ENCODE assay signal across 24 mouse cellular contexts in genomic region chr5:134430087-134430486, GRCm38 (mm10). TPM values are rescaled to one million over a fixed set of nuclear protein-coding genes. Genes with fewer than 3 reads are reported as not detected.
A peak's percentile ranks its signal among the peaks of the same experiment; 100 is the strongest.
DNase-seq lines count a peak whose midpoint lies in the region; ATAC-seq and TF ChIP-seq lines count a peak whose summit lies in the region.
"Had no signal": no experiment of that assay in that cellular context is flagged by ENCODE, and none has a peak within 500 bp of the region (broad histone marks: within the 10 kb centered on the region; RNA-seq: fewer than 3 reads in every experiment).

No protein-coding gene starts in this region.

- H3K27me3 ChIP-seq in hindbrain, embryonic 13.5 days = no peaks in the 10 kb centered on the region
- no peaks in the 10 kb centered on the region for H3K27me3 ChIP-seq in hindbrain, embryonic 11.5 days (ENCODE audit: control insufficient read depth, insufficient read depth, low read length)
- no peaks in the 10 kb centered on the region for H3K27me3 ChIP-seq in liver, adult 2 months (ENCODE audit: control insufficient read depth, insufficient read depth, low read length)
- H3K27me3 ChIP-seq in liver, embryonic 11.5 days (replicated peaks; ENCODE audit: control insufficient read depth, insufficient read depth, low read length) = no peaks in the 10 kb centered on the region
- H3K27me3 ChIP-seq in small intestine, adult 2 months (ENCODE audit: control insufficient read depth, insufficient read depth, low read length) = no peaks in the 10 kb centered on the region
- H3K27me3 ChIP-seq in kidney, embryonic 15.5 days = no peaks in the 10 kb centered on the region
- H3K27me3 ChIP-seq: embryonic facial prominence, embryonic 15.5 days; heart, embryonic 13.5 days had no signal

- peaks cover 26% of the 10 kb centered on the region for H3K4me1 ChIP-seq in hindbrain, embryonic 13.5 days (replicated peaks)
- no peaks in the 10 kb centered on the region for H3K4me1 ChIP-seq in hindbrain, embryonic 11.5 days (replicated peaks; ENCODE audit: control insufficient read depth, insufficient read depth, low read length)
- peaks cover 39% of the 10 kb centered on the region for H3K4me1 ChIP-seq in liver, adult 2 months (ENCODE audit: control insufficient read depth, insufficient read depth, low read length)
- peaks cover 16% of the 10 kb centered on the region for H3K4me1 ChIP-seq in liver, embryonic 11.5 days (replicated peaks; ENCODE audit: control insufficient read depth, insufficient read depth, low read length)
- peaks cover 29% of the 10 kb centered on the region for H3K4me1 ChIP-seq in small intestine, adult 2 months (ENCODE audit: control insufficient read depth, insufficient read depth, insufficient read length, low read length)
- H3K4me1 ChIP-seq in kidney, embryonic 15.5 days = peaks cover 9% of the 10 kb centered on the region; the same call in 1 of the 2 replicates

- H3K36me3 ChIP-seq in hindbrain, embryonic 13.5 days = no peaks in the 10 kb centered on the region
- H3K36me3 ChIP-seq in hindbrain, embryonic 11.5 days (ENCODE audit: control insufficient read depth, insufficient read depth, low read length) = no peaks in the 10 kb centered on the region
- H3K36me3 ChIP-seq in liver, adult 2 months (ENCODE audit: control insufficient read depth, insufficient read depth, low read length) = no peaks in the 10 kb centered on the region
- H3K36me3 ChIP-seq in liver, embryonic 11.5 days (ENCODE audit: control insufficient read depth, insufficient read depth, low read length) = 0 out of 2 replicates have a peak, but pooled peaks cover 2% of the 10 kb centered on the region
- peaks cover 2% of the 10 kb centered on the region; the same call in 1 of the 2 replicates for H3K36me3 ChIP-seq in small intestine, adult 2 months (ENCODE audit: control insufficient read depth, insufficient read depth, low read length)
- H3K36me3 ChIP-seq in kidney, embryonic 15.5 days = peaks cover 6% of the 10 kb centered on the region; the same call in 1 of the 2 replicates

- TF ChIP-seq CTCF in liver, adult 2 months (IDR thresholded peaks at IDR 0.05; ENCODE audit: low read depth, low read length) = no peak
- no peak for TF ChIP-seq CTCF in small intestine, adult 2 months (IDR thresholded peaks at IDR 0.05; ENCODE audit: extremely low read depth, insufficient read length, insufficient replicate concordance, low read depth, low read length)

- H3K4me3 ChIP-seq in hindbrain, embryonic 13.5 days = no peak overlapping the region
- no peak overlapping the region for H3K4me3 ChIP-seq in hindbrain, embryonic 11.5 days (ENCODE audit: low read depth, low read length)
- no peak overlapping the region for H3K4me3 ChIP-seq in liver, adult 2 months (ENCODE audit: insufficient read depth, low read depth, low read length)
- no peak overlapping the region for H3K4me3 ChIP-seq in liver, embryonic 11.5 days (ENCODE audit: low read depth, low read length)
- no peak overlapping the region for H3K4me3 ChIP-seq in small intestine, adult 2 months (ENCODE audit: low read depth, low read length)
- H3K4me3 ChIP-seq in kidney, embryonic 15.5 days (replicated peaks) = no peak overlapping the region
- H3K4me3 ChIP-seq: embryonic facial prominence, embryonic 15.5 days; gastrocnemius, adult 2 months; heart, embryonic 13.5 days had no signal

- DNase-seq in hindbrain, embryonic 11.5 days (ENCODE audit: low spot score) = no peak
- peak; percentile 65 for DNase-seq in liver, adult 2 months (ENCODE audit: extremely low read depth, low read depth, low spot score)
- DNase-seq in liver, embryonic 11.5 days (ENCODE audit: low spot score) = no peak
- DNase-seq: adrenal gland, adult 2 months; adrenal gland, postnatal 14 days; cerebellum, adult 11-12 months; cerebellum, adult 8-10 months; cerebellum, postnatal 10 days; cerebellum, postnatal 36 days; embryo, embryonic 11 days; forebrain, postnatal 0 days; gastrocnemius, adult 2 months; gastrocnemius, postnatal 14 days; heart, adult 18-20 months had no signal

- TF ChIP-seq POLR2A in liver, adult 2 months (IDR thresholded peaks at IDR 0.05; ENCODE audit: extremely low read depth, insufficient read depth, low read length) = no peak
- no peak for TF ChIP-seq POLR2A in small intestine, adult 2 months (IDR thresholded peaks at IDR 0.05; ENCODE audit: low read depth, low read length)

- H3K9me3 ChIP-seq in hindbrain, embryonic 13.5 days = no peaks in the 10 kb centered on the region
- H3K9me3 ChIP-seq in hindbrain, embryonic 11.5 days (ENCODE audit: control insufficient read depth, low read length) = no peaks in the 10 kb centered on the region
- H3K9me3 ChIP-seq in liver, embryonic 11.5 days (ENCODE audit: control insufficient read depth, low read length) = no peaks in the 10 kb centered on the region
- H3K9me3 ChIP-seq in kidney, embryonic 15.5 days (replicated peaks) = no peaks in the 10 kb centered on the region
- H3K9me3 ChIP-seq: embryonic facial prominence, embryonic 15.5 days; heart, embryonic 13.5 days had no signal

- peaks cover 42% of the 10 kb centered on the region for H3K79me2 ChIP-seq in liver, adult 2 months (ENCODE audit: control insufficient read depth, insufficient read depth, low read length)

- 0 out of 2 replicates have a peak overlapping the region, but pooled peaks have one; percentile 35 for H3K27ac ChIP-seq in hindbrain, embryonic 13.5 days
- no peak overlapping the region for H3K27ac ChIP-seq in hindbrain, embryonic 11.5 days (ENCODE audit: low read depth, low read length)
- H3K27ac ChIP-seq in liver, adult 2 months (replicated peaks; ENCODE audit: insufficient read depth, low read depth, low read length) = peak overlapping the region; percentile 24
- no peak overlapping the region for H3K27ac ChIP-seq in liver, embryonic 11.5 days (ENCODE audit: low read depth, low read length)
- peak overlapping the region; percentile 54 for H3K27ac ChIP-seq in small intestine, adult 2 months (ENCODE audit: insufficient read depth, low read depth, low read length)
- no peak overlapping the region for H3K27ac ChIP-seq in kidney, embryonic 15.5 days
- H3K27ac ChIP-seq: embryonic facial prominence, embryonic 15.5 days; gastrocnemius, adult 2 months; heart, embryonic 13.5 days; hindbrain, embryonic 14.5 days; hindbrain, postnatal 0 days had no signal

- 91% methylated on average over 4 of the region's 4 CpGs for WGBS in hindbrain, embryonic 13.5 days
- 87% methylated on average over 4 of the region's 4 CpGs for WGBS in hindbrain, embryonic 11.5 days
- WGBS in liver, adult 2 months = 36% methylated on average over 4 of the region's 4 CpGs
- 83% methylated on average over 4 of the region's 4 CpGs for WGBS in liver, embryonic 11.5 days
- WGBS in small intestine, adult 2 months = 29% methylated on average over 4 of the region's 4 CpGs
- WGBS in kidney, embryonic 15.5 days = 73% methylated on average over 4 of the region's 4 CpGs

- H3K9ac ChIP-seq in hindbrain, embryonic 13.5 days = no peak overlapping the region
- no peak overlapping the region for H3K9ac ChIP-seq in hindbrain, embryonic 11.5 days (ENCODE audit: low read depth, low read length)
- H3K9ac ChIP-seq in liver, adult 2 months (ENCODE audit: low read depth, low read length) = no peak overlapping the region
- no peak overlapping the region for H3K9ac ChIP-seq in liver, embryonic 11.5 days (ENCODE audit: low read depth, low read length)
- H3K9ac ChIP-seq in kidney, embryonic 15.5 days = no peak overlapping the region
- H3K9ac ChIP-seq: embryonic facial prominence, embryonic 15.5 days; forebrain, postnatal 0 days; heart, embryonic 13.5 days; hindbrain, embryonic 14.5 days had no signal

- H3K4me2 ChIP-seq in hindbrain, embryonic 13.5 days = no peak overlapping the region
- H3K4me2 ChIP-seq in hindbrain, embryonic 11.5 days (replicated peaks; ENCODE audit: low read depth, low read length) = no peak overlapping the region
- H3K4me2 ChIP-seq in liver, embryonic 11.5 days = no peak overlapping the region
- H3K4me2 ChIP-seq in kidney, embryonic 15.5 days = no peak overlapping the region
- H3K4me2 ChIP-seq: embryonic facial prominence, embryonic 15.5 days; heart, embryonic 13.5 days; hindbrain, embryonic 14.5 days had no signal

- no peak for ATAC-seq in hindbrain, embryonic 13.5 days (ENCODE audit: low FRiP score)
- no peak for ATAC-seq in hindbrain, embryonic 11.5 days (ENCODE audit: low FRiP score)
- no peak for ATAC-seq in liver, embryonic 11.5 days (replicated peaks; ENCODE audit: low FRiP score)
- no peak for ATAC-seq in kidney, embryonic 15.5 days (replicated peaks; ENCODE audit: low FRiP score)
- ATAC-seq: CD4-positive, CD25-positive, alpha-beta regulatory T cell, adult 4 months; forebrain, embryonic 14.5 days; forebrain, postnatal 0 days; inflammation-experienced regulatory T-cells, adult 6 months had no signal

RNA-seq across cellular contexts. Expression of gene Gtf2ird1, which starts 26.4 kb away (rescaled TPM):
- 74.5 and 76.0 TPM in 2 replicates for polyA plus RNA-seq in hindbrain, embryonic 13.5 days (2015; fragmentation: Nextera tagmentation; extraction: Ambion mirVana)
- 65.3 and 69.3 TPM in 2 replicates for polyA plus RNA-seq in hindbrain, embryonic 11.5 days (2014; fragmentation: Nextera tagmentation; extraction: Ambion mirVana)
- total RNA-seq in liver, adult 2 months (2014; rRNA removed) = 6.5 and 14.8 TPM in 2 replicates
- 14.9 and 15.3 TPM in 2 replicates for polyA plus RNA-seq in liver, adult 2 months (2012; rRNA removed)
- polyA plus RNA-seq in liver, embryonic 11.5 days (2014; fragmentation: Nextera tagmentation; extraction: Ambion mirVana) = 46.7 and 51.8 TPM in 2 replicates
- polyA plus RNA-seq in small intestine, adult 2 months (2012; rRNA removed) = 25.0 and 40.4 TPM in 2 replicates
- 77.5 and 84.3 TPM in 2 replicates for polyA plus RNA-seq in kidney, embryonic 15.5 days (2015; fragmentation: Nextera tagmentation; extraction: Ambion mirVana)

Comparison
In these comparisons a context has a peak if more than half of its experiments do, and no peak if none do; other contexts are left out.
1. H3K27ac ChIP-seq: peak in hindbrain, embryonic 13.5 days (single experiment), liver, adult 2 months (single experiment) and small intestine, adult 2 months (single experiment); none in hindbrain, embryonic 11.5 days (single experiment), liver, embryonic 11.5 days (single experiment) and kidney, embryonic 15.5 days (single experiment).